Mouse (Mus musculus) erythroblast, embryonic 14.5 days (primary cell): ENCODE data around the gene Arih1. TPM values are rescaled to one million over a fixed set of nuclear protein-coding genes. Genes with fewer than 3 reads are reported as not detected.
A peak's percentile ranks its signal among the peaks of the same experiment; 100 is the strongest.

ENCODE experiments used
- H3K27me3 ChIP-seq: 2 replicates; pipeline ENCODE4 v1.6.1; 2012; ENCODE audit warnings: inconsistent platforms; ENCODE audit not compliant: control insufficient read depth
- H3K36me3 ChIP-seq: 2 replicates; pipeline ENCODE4 v1.6.1; 2012; ENCODE audit warnings: mild to moderate bottlenecking, inconsistent platforms; ENCODE audit not compliant: control insufficient read depth
- H3K4me1 ChIP-seq: 2 replicates; pipeline ENCODE4 v1.6.1; 2012; ENCODE audit warnings: inconsistent platforms; ENCODE audit not compliant: control insufficient read depth
- H3K4me3 ChIP-seq: replicated peaks from 2 replicates; pipeline ENCODE3; 2012; ENCODE audit warnings: moderate library complexity, mild to moderate bottlenecking, inconsistent platforms
- H3K9me3 ChIP-seq: 2 replicates; pipeline ENCODE4 v1.6.1; 2012; ENCODE audit warnings: low read length, inconsistent platforms, mixed read lengths; ENCODE audit not compliant: control insufficient read depth
- GATA1 ChIP-seq: IDR thresholded peaks from 2 replicates; pipeline ENCODE4 v1.6.1; 2012; ENCODE audit warnings: low read length, inconsistent platforms, mixed read lengths
- TAL1 ChIP-seq: IDR thresholded peaks from 3 replicates; pipeline ENCODE4 v1.6.1; 2012; ENCODE audit warnings: low read length, inconsistent platforms, mixed read lengths
- polyA plus RNA-seq: library from polyadenylated mRNA; stranded (reverse); fragments of >175 nt; gene quantifications from 2 replicates; pipeline ENCODE4 v1.2.3, GENCODE M21; 2012

Arih1 gene
- polyA plus RNA-seq, 1 experiment = 3.2 TPM

DNA sequence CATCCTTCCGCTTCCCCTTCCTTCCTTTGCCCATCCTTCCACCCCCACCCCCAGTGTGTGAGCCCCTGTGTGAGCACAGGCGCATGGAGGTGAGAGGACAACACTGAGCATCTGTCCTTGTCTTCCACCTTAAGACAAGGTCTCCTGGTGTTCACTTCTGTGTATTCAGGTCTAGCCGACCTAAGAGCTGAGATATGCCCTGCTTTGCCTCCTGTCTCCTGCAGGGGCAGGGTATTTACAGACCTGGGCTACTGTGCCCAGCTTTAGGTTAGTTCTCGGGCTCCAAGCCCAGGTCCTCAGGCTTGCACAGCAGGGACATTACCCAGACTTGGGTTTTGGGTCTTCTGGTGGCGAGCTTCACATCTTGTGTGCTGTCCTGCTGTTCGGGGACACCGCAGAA, 30.7 kb upstream of the Arih1 start:
- TF ChIP-seq TAL1 = no peak
- no peak for TF ChIP-seq GATA1
- H3K27me3 ChIP-seq = peaks cover 7% of the 10 kb centered on the region
- no peaks in the 10 kb centered on the region for H3K4me1 ChIP-seq
- no peak overlapping the region for H3K4me3 ChIP-seq
- no peaks in the 10 kb centered on the region for H3K36me3 ChIP-seq
- no peaks in the 10 kb centered on the region for H3K9me3 ChIP-seq

DNA sequence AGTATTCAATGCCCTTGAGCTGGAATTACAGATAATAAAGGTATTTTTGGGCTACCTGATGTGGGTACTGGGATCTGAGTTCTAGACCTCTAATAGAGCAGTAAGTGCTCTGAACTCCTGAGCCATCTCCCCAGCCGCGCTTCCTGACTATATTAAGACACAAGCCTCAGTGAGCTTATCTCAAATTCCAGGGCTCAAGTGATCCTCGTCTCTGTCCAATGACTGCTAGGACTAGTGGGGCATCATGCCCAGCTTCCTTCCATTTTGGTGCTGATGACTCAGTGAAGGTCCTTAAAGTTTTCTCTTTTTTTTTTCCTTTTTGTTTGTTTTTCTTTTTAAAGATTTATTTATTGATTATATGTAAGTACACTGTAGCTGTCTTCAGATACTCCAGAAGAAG, 28.7 kb upstream of the Arih1 start:
- H3K9me3 ChIP-seq = no peaks in the 10 kb centered on the region
- no peaks in the 10 kb centered on the region for H3K4me1 ChIP-seq
- peaks cover 7% of the 10 kb centered on the region for H3K27me3 ChIP-seq
- H3K4me3 ChIP-seq = no peak overlapping the region
- TF ChIP-seq GATA1 (no peak), TAL1 (no peak)
- H3K36me3 ChIP-seq = no peaks in the 10 kb centered on the region

DNA sequence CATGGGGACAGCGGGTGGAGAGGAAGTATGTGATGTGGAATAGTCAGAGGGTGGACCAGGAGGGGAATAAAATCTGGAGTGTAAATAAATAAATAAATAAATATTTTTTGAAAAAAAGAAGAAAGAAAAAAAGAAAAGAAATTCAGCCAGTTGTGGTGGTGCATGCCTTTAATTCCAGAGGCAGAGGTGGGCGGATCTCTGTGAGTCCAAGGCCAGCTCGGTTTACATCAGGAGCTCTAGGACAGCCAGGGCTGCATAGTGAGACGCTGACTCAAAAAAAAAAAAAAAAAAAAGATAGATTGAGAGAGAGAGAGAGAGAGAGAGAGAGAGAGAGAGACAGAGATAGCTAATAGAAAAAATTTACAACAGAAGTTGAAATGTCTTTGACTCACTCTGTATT, 26.0 kb upstream of the Arih1 start:
- Histone ChIP-seq H3K27me3 (peaks cover 7% of the 10 kb centered on the region), H3K4me1 (no peaks in the 10 kb centered on the region), H3K9me3 (no peaks in the 10 kb centered on the region), H3K36me3 (no peaks in the 10 kb centered on the region), H3K4me3 (no peak overlapping the region)
- TF ChIP-seq GATA1 (no peak), TAL1 (no peak)

DNA sequence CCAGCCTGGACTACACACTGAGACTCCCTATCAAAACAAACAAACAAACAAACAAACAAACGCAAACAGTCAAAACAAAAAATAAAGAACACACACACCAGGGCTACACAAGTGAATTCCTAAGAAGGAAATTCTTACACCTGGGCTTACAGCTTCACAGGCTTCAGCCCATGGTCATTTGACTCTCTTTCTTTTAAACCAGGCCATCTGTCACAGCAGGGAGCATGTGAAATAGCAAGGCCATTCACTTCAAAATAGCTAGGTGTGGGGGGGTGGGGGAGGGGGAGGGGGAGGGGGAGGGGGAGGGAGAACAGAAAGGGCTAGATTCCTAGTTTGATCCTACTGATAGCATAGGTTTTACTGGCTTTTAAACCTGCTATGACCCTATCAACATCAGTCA, 21.7 kb upstream of the Arih1 start:
- H3K4me3 ChIP-seq = no peak overlapping the region
- no peak for TF ChIP-seq TAL1
- H3K27me3 ChIP-seq = no peaks in the 10 kb centered on the region
- no peaks in the 10 kb centered on the region for H3K9me3 ChIP-seq
- no peaks in the 10 kb centered on the region for H3K4me1 ChIP-seq
- H3K36me3 ChIP-seq = no peaks in the 10 kb centered on the region

DNA sequence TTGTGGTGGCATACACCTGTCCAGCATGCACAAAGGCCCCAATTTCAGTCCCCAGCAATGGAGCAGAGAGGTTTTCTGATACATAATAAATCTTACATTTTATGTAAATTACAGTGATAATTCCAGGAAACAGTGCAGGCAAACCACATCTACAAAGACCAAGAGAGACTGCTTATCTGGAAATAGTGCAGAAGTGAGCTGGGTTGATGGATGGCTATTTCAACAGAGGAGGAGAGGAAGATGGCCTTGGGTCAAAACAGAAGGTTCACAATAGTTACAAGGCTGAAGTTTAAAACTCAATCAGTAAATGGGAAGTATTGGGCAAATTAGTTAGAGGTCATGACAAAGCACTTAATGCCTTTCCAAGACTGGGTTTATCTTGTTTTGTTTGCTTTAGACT, 913 bp upstream of the Arih1 start:
- no peaks in the 10 kb centered on the region for H3K9me3 ChIP-seq
- no peak for TF ChIP-seq TAL1
- no peak for TF ChIP-seq GATA1
- peaks cover 5% of the 10 kb centered on the region for H3K36me3 ChIP-seq
- peaks cover 36% of the 10 kb centered on the region for H3K4me1 ChIP-seq
- H3K4me3 ChIP-seq = peak overlapping the region; percentile 99
- H3K27me3 ChIP-seq = peaks cover 4% of the 10 kb centered on the region; the same call in 1 of the 2 replicates

DNA sequence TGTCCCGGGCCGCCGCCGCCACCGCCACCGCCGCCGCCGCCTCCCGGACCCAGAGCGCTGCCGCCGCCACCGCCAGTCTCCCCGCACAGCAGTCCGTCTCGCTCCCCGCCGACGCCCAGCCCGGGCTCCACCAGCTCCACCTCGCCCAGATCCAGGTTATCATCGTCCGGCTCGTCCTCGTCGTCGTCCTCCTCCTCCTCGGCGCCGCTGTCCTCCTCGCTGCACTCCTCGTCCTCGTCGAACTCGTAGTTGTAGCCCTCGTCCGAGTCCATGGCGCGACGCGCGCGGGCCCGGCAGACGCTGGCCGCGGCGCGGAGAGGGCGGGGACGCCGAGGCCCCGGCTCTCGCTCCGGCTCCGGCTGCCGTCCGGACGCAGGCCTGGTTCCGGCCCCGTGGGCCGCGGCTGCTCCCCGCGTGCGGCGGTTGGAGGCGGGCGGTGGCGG, 321 bp downstream of the Arih1 start:
- Histone ChIP-seq H3K4me1 (peaks cover 36% of the 10 kb centered on the region), H3K36me3 (peaks cover 11% of the 10 kb centered on the region), H3K27me3 (peaks cover 4% of the 10 kb centered on the region; the same call in 1 of the 2 replicates), H3K4me3 (peak overlapping the region; percentile 99), H3K9me3 (no peaks in the 10 kb centered on the region)
- TF ChIP-seq GATA1 (no peak), TAL1 (no peak)

DNA sequence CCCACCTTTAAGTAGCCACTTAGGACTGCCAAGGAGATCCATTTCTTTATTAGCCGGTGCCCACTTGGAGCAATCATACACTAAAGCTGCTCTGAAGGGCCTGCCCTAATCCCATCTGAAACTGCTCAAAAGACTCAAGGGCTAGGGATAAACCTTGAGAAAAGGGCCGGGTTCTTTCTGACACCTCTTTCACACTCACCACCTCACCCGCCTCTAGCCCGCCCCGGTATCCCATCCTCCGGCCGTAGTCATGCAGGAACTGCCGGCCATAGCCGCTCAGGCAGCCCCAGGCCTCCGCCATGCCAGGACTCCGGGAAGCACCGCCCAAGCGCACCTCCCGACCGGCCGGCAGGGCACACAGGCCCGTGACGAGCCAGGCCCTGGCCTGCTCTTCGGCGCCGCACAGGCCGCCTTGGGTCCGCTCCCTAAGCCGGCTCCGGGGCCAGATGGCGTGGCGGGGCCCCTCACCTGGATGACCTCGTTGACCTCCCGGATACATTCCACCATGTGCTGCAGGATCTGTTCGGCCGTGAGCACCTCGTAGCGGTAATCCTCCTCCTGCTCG, 825 bp downstream of the Arih1 start:
- no peaks in the 10 kb centered on the region for H3K9me3 ChIP-seq
- H3K4me1 ChIP-seq = peaks cover 36% of the 10 kb centered on the region
- TF ChIP-seq GATA1 = no peak
- TF ChIP-seq TAL1 = no peak
- H3K4me3 ChIP-seq = peak overlapping the region; percentile 99
- peaks cover 4% of the 10 kb centered on the region; the same call in 1 of the 2 replicates for H3K27me3 ChIP-seq
- H3K36me3 ChIP-seq = peaks cover 16% of the 10 kb centered on the region

DNA sequence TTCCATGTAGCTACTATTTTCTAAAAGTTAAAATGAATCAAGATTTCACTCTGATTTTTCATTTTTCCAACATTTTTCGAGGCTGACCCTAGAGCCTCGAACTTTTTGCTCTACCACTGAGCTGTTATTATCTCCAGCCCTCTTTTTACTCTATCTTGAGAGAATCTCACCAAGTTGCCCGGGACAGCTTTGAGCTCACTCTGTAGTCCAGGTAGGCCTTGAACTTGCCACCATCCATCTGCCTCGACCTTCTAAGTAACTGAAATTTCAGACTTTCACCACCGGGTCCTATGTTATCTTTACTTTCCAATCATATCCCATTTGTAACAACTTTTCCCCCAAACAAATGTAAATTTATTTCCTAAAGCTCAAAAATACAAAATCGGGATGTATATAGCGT, 1.7 kb downstream of the Arih1 start:
- Histone ChIP-seq H3K27me3 (no peaks in the 10 kb centered on the region), H3K4me3 (peak overlapping the region; percentile 99), H3K9me3 (no peaks in the 10 kb centered on the region), H3K36me3 (peaks cover 19% of the 10 kb centered on the region), H3K4me1 (peaks cover 36% of the 10 kb centered on the region)
- TF ChIP-seq TAL1 = no peak
- TF ChIP-seq GATA1 = no peak

DNA sequence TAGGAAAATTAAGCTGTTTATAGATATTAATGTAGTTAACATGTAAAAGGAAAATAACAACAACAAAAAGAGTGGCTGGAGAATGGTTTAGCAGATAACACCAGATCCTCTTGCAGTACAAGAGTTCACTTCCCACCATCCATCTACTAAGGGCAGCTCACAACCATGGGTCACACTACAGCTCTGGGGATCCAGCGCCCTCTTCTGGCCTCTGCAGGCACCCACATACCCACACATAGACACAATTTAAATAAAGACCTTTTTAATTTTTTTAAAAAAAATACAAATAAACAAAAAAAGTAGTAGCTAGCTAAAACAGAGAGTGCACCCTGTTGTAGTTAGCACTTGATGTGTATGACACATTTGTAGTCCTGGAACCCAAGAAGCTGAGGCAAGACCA, 4.0 kb downstream of the Arih1 start:
- Histone ChIP-seq H3K4me1 (peaks cover 33% of the 10 kb centered on the region), H3K4me3 (no peak overlapping the region), H3K36me3 (peaks cover 27% of the 10 kb centered on the region), H3K27me3 (no peaks in the 10 kb centered on the region), H3K9me3 (no peaks in the 10 kb centered on the region)
- TF ChIP-seq TAL1 (no peak), GATA1 (no peak)

DNA sequence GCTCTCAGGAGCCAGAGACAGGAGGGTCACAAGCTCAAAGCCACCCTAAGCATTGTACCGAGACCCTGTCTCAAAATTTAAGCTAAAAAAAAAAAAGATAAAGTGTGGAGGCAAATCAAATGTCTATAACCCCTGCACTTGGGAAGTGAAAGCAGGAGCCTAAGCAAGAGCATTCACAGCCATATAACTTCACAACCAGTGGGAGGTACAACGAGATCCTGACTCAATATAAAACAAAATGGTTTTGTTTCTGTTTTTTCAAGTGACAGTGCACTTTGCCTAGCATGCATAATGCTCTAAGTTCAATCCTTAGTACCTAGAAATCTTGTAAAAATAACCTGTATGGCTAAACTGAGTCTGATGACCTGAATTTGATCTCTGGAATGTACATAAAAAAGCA, 9.8 kb downstream of the Arih1 start:
- Histone ChIP-seq H3K27me3 (no peaks in the 10 kb centered on the region), H3K4me1 (peaks cover 23% of the 10 kb centered on the region), H3K4me3 (no peak overlapping the region), H3K36me3 (peaks cover 48% of the 10 kb centered on the region), H3K9me3 (no peaks in the 10 kb centered on the region)
- TF ChIP-seq GATA1 (no peak), TAL1 (no peak)
